Mouse (Mus musculus): Measurements from ENCODE around the gene Asic4. TPM values are rescaled to one million over a fixed set of nuclear protein-coding genes. Genes with fewer than 3 reads are reported as not detected.

The Asic4 gene
- polyA plus RNA-seq, 1 experiment from 2014 or later, result 0.59 TPM

GRCm38 (mm10) chr1:75501905-75502304 lies 51.7 kb downstream of the Asic4 start:
- Histone ChIP-seq H3K9me3 (replicated peaks) (no peaks in the 10 kb centered on the region), H3K36me3 (peaks cover 71% of the 10 kb centered on the region), H3K4me1 (peaks cover 36% of the 10 kb centered on the region), H3K4me3 (no peak overlapping the region), H3K27ac (no peak overlapping the region), H3K27me3 (ENCODE audit: low read depth, poor library complexity, severe bottlenecking) (no peaks in the 10 kb centered on the region; the same call in 1 of the 2 replicates)
- WGBS, result 97% methylated on average over 9 of the region's 9 CpGs
- no peak for DNase-seq (ENCODE audit: low spot score)

GRCm38 (mm10) chr1:75502945-75503650 lies 52.9 kb downstream of the Asic4 start:
- WGBS, result 82% methylated on average over 25 of the region's 25 CpGs
- peaks cover 59% of the 10 kb centered on the region for H3K36me3 ChIP-seq
- DNase-seq (ENCODE audit: low spot score), result no peak
- 0 out of 2 replicates have a peak, but pooled peaks cover 9% of the 10 kb centered on the region for H3K27me3 ChIP-seq (ENCODE audit: low read depth, poor library complexity, severe bottlenecking)
- H3K4me1 ChIP-seq, result peaks cover 46% of the 10 kb centered on the region
- peak overlapping the region; percentile 95; the same call in 1 of the 2 replicates for H3K4me3 ChIP-seq
- no peaks in the 10 kb centered on the region for H3K9me3 ChIP-seq (replicated peaks)
- no peak overlapping the region for H3K27ac ChIP-seq

- no peak for DNase-seq (ENCODE audit: low spot score)
- H3K9me3 ChIP-seq (replicated peaks), result no peaks in the 10 kb centered on the region
- 66% methylated on average over 23 of the region's 23 CpGs for WGBS
- H3K27ac ChIP-seq, result no peak overlapping the region
- peaks cover 54% of the 10 kb centered on the region for H3K36me3 ChIP-seq
- peak overlapping the region; percentile 95; the same call in 1 of the 2 replicates for H3K4me3 ChIP-seq
- peaks cover 47% of the 10 kb centered on the region for H3K4me1 ChIP-seq
- H3K27me3 ChIP-seq (ENCODE audit: low read depth, poor library complexity, severe bottlenecking), result peaks cover 11% of the 10 kb centered on the region; the same call in 1 of the 2 replicates
Observed at GRCm38 (mm10) chr1:75503651-75503980, 53.4 kb downstream of the Asic4 start.

GRCm38 (mm10) chr1:75504256-75505045 lies 54.2 kb downstream of the Asic4 start:
- 56% methylated on average over 9 of the region's 9 CpGs for WGBS
- peaks cover 18% of the 10 kb centered on the region for H3K27me3 ChIP-seq (ENCODE audit: low read depth, poor library complexity, severe bottlenecking)
- no peaks in the 10 kb centered on the region for H3K9me3 ChIP-seq (replicated peaks)
- no peak for DNase-seq (ENCODE audit: low spot score)
- peaks cover 51% of the 10 kb centered on the region for H3K4me1 ChIP-seq
- H3K36me3 ChIP-seq, result peaks cover 46% of the 10 kb centered on the region
- H3K27ac ChIP-seq, result peak overlapping the region; percentile 98; the same call in 1 of the 2 replicates
- peak overlapping the region; percentile 95 for H3K4me3 ChIP-seq

- Histone ChIP-seq H3K9me3 (replicated peaks) (no peaks in the 10 kb centered on the region), H3K27ac (peak overlapping the region; percentile 98), H3K27me3 (ENCODE audit: low read depth, poor library complexity, severe bottlenecking) (peaks cover 24% of the 10 kb centered on the region), H3K4me3 (peak overlapping the region; percentile 95), H3K4me1 (peaks cover 58% of the 10 kb centered on the region), H3K36me3 (peaks cover 37% of the 10 kb centered on the region)
- peak; percentile 79 for DNase-seq (ENCODE audit: low spot score)
- WGBS, result under 1% methylated on average over 84 of the region's 84 CpGs
Observed at GRCm38 (mm10) chr1:75505159-75505955, 55.1 kb downstream of the Asic4 start.

GRCm38 (mm10) chr1:75505956-75506831 lies 56.0 kb downstream of the Asic4 start, which contains the start of gene Obsl1:
Gene Obsl1 (minus strand): TSS chr1:75506452.
- peaks cover 67% of the 10 kb centered on the region for H3K4me1 ChIP-seq

GRCm38 (mm10) chr1:75507006-75507405 lies 56.8 kb downstream of the Asic4 start, which contains the start of gene Inha:
Gene Inha (plus strand): TSS chr1:75507077.
- Histone ChIP-seq H3K4me1 (peaks cover 75% of the 10 kb centered on the region), H3K27ac (peak within 1 kb of the TSS; percentile 98), H3K36me3 (peaks cover 20% of the 10 kb centered on the region), H3K9me3 (replicated peaks) (no peaks in the 10 kb centered on the region), H3K4me3 (peak within 1 kb of the TSS; percentile 95), H3K27me3 (ENCODE audit: low read depth, poor library complexity, severe bottlenecking) (peaks cover 24% of the 10 kb centered on the region)
- no peak for DNase-seq (ENCODE audit: low spot score)
- 76% methylated on average over 10 of the region's 10 CpGs for WGBS

More at GRCm38 (mm10) chr1:75505956-75506831, 56.0 kb downstream of the Asic4 start, which contains the start of gene Obsl1:
- H3K36me3 ChIP-seq, result peaks cover 28% of the 10 kb centered on the region
- H3K27me3 ChIP-seq (ENCODE audit: low read depth, poor library complexity, severe bottlenecking), result peaks cover 24% of the 10 kb centered on the region
- WGBS, result under 1% methylated on average over 65 of the region's 65 CpGs
- peak within 1 kb of the TSS; percentile 95 for H3K4me3 ChIP-seq
- peak within 1 kb of the TSS; percentile 98 for H3K27ac ChIP-seq
- DNase-seq (ENCODE audit: low spot score), result peak; percentile 90
- no peaks in the 10 kb centered on the region for H3K9me3 ChIP-seq (replicated peaks)

GRCm38 (mm10) chr1:75509586-75509985 lies 59.4 kb downstream of the Asic4 start:
- Histone ChIP-seq H3K9me3 (replicated peaks) (no peaks in the 10 kb centered on the region), H3K36me3 (no peaks in the 10 kb centered on the region), H3K4me3 (no peak overlapping the region), H3K27me3 (ENCODE audit: low read depth, poor library complexity, severe bottlenecking) (peaks cover 24% of the 10 kb centered on the region), H3K4me1 (peaks cover 66% of the 10 kb centered on the region), H3K27ac (peak overlapping the region; percentile 61; the same call in 1 of the 2 replicates)
- no peak for DNase-seq (ENCODE audit: low spot score)
- 54% methylated on average over 20 of the region's 20 CpGs for WGBS

- WGBS, result 83% methylated on average over 5 of the region's 5 CpGs
- peaks cover 24% of the 10 kb centered on the region for H3K27me3 ChIP-seq (ENCODE audit: low read depth, poor library complexity, severe bottlenecking)
- no peaks in the 10 kb centered on the region for H3K36me3 ChIP-seq
- peaks cover 60% of the 10 kb centered on the region for H3K4me1 ChIP-seq
- no peak overlapping the region for H3K27ac ChIP-seq
- no peak overlapping the region for H3K4me3 ChIP-seq
- H3K9me3 ChIP-seq (replicated peaks), result no peaks in the 10 kb centered on the region
- DNase-seq (ENCODE audit: low spot score), result no peak
Observed at GRCm38 (mm10) chr1:75510154-75510553, 59.9 kb downstream of the Asic4 start.

GRCm38 (mm10) chr1:75511437-75512210 lies 61.4 kb downstream of the Asic4 start:
- Histone ChIP-seq H3K4me3 (no peak overlapping the region), H3K36me3 (no peaks in the 10 kb centered on the region), H3K27me3 (ENCODE audit: low read depth, poor library complexity, severe bottlenecking) (peaks cover 24% of the 10 kb centered on the region), H3K27ac (peak overlapping the region; percentile 86), H3K4me1 (peaks cover 48% of the 10 kb centered on the region), H3K9me3 (replicated peaks) (no peaks in the 10 kb centered on the region)
- DNase-seq (ENCODE audit: low spot score), result no peak
- 67% methylated on average over 4 of the region's 4 CpGs for WGBS

- no peak for DNase-seq (ENCODE audit: low spot score)
- H3K27ac ChIP-seq, result no peak overlapping the region
- H3K36me3 ChIP-seq, result no peaks in the 10 kb centered on the region
- H3K9me3 ChIP-seq (replicated peaks), result no peaks in the 10 kb centered on the region
- H3K4me3 ChIP-seq, result no peak overlapping the region
- H3K27me3 ChIP-seq (ENCODE audit: low read depth, poor library complexity, severe bottlenecking), result peaks cover 17% of the 10 kb centered on the region
- WGBS, result 91% methylated on average over 3 of the region's 3 CpGs
- peaks cover 39% of the 10 kb centered on the region for H3K4me1 ChIP-seq
Observed at GRCm38 (mm10) chr1:75512550-75512949, 62.3 kb downstream of the Asic4 start.

All from limb, embryonic 10.5 days (tissue).